Mouse (Mus musculus): ENCODE data around the gene Ahcy. TPM values are rescaled to one million over a fixed set of nuclear protein-coding genes. Genes with fewer than 3 reads are reported as not detected.

The Ahcy gene
- total and polyA plus RNA-seq, 2 experiments from 2014 or later = 18.7 to 52.2 TPM

DNA sequence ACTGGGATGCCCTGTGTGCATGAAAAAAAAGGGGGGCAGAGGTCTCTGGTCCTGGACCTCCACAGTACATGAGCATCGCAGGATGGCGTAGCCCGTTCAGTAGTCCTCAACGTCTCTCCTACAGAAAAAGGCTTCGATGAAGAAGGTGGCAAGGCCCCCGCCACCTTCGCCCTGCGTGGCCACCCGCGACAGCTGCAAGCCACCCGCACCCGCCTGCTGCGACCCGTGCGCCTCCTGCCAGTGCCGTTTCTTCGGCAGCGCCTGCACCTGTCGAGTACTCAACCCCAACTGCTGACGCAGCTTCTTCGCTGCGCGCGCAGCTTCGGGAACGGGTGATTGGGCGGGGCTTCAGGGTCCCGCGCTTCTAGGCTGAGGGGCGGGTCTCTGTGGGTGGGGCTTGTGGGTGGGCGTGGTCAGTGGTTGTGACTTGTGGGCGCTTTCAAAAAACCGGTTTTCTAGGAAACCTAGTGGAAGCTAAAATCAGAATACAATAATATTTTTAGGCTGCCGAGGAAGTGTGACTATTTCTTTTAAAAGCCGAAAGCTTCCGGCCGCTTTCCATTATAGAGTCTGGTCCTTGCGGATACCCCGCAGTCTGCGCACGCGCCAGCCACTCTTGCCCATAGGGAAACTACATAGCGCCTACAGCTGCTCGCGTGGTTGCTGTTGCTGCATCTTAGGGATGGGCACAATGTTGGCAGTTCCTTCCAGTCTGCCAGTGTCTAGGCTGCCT is 23.6 kb downstream of the Ahcy start:
- ATAC-seq (ENCODE audit: insufficient read depth, low read depth) = peak; percentile 92

DNA sequence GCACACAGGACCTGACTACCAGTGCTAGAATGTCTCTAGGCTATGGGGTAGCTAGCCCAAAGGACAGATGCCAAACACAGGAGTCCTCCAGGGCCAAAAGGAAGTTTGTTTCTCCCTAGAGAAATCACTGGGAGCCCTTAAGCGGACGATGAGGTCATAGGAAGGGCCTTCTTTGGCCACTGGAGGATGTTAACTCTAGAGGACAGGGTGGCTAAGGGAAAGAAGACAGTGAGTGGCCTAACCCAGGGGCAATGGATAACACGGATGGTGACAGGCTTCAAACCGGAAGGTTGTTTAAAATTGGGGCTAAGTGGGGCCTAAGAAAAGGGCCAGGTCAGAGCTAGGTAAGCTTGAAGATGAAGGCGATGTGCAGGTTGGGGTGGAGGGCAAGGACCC is 24.2 kb downstream of the Ahcy start:
- DNase-seq (ENCODE audit: low spot score) = no peak
- no peak for TF ChIP-seq CTCF (IDR thresholded peaks at IDR 0.05; ENCODE audit: low read depth)
- TF ChIP-seq EP300 (IDR thresholded peaks at IDR 0.05; ENCODE audit: low read depth) = no peak
- 17% methylated on average over 5 of the region's 5 CpGs for WGBS
- H3K9ac ChIP-seq (replicated peaks; ENCODE audit: low read depth, low read length) = peak overlapping the region; percentile 51
- peak overlapping the region; percentile 79 for H3K27ac ChIP-seq (ENCODE audit: low read depth)
- no peaks in the 10 kb centered on the region for H3K9me3 ChIP-seq (replicated peaks; ENCODE audit: control insufficient read depth, low read length)
- no peaks in the 10 kb centered on the region for H3K36me3 ChIP-seq (replicated peaks; ENCODE audit: control insufficient read depth, insufficient read depth, low read length)
- ATAC-seq (ENCODE audit: insufficient read depth, low read depth) = peak; percentile 25; the same call in 1 of the 2 replicates
- peak overlapping the region; percentile 60 for H3K4me3 ChIP-seq (ENCODE audit: low read depth, low read length)
- no peaks in the 10 kb centered on the region for H3K27me3 ChIP-seq (ENCODE audit: control insufficient read depth, insufficient read depth, low read length)
- peaks cover 17% of the 10 kb centered on the region; the same call in 1 of the 2 replicates for H3K4me1 ChIP-seq (ENCODE audit: control insufficient read depth, insufficient read depth)
- peak overlapping the region; percentile 93 for H3K4me2 ChIP-seq (ENCODE audit: low read depth, low read length)

More for the DNA sequence above, 23.6 kb downstream of the Ahcy start:
- Histone ChIP-seq H3K27ac (ENCODE audit: low read depth) (peak overlapping the region; percentile 79), H3K9ac (replicated peaks; ENCODE audit: low read depth, low read length) (peak overlapping the region; percentile 51), H3K4me2 (ENCODE audit: low read depth, low read length) (peak overlapping the region; percentile 93), H3K9me3 (replicated peaks; ENCODE audit: control insufficient read depth, low read length) (no peaks in the 10 kb centered on the region), H3K36me3 (replicated peaks; ENCODE audit: control insufficient read depth, insufficient read depth, low read length) (no peaks in the 10 kb centered on the region), H3K27me3 (ENCODE audit: control insufficient read depth, insufficient read depth, low read length) (no peaks in the 10 kb centered on the region), H3K4me1 (ENCODE audit: control insufficient read depth, insufficient read depth) (peaks cover 17% of the 10 kb centered on the region; the same call in 1 of the 2 replicates), H3K4me3 (ENCODE audit: low read depth, low read length) (peak overlapping the region; percentile 60)
- WGBS = under 1% methylated on average over 45 of the region's 45 CpGs
- TF ChIP-seq CTCF (IDR thresholded peaks at IDR 0.05; ENCODE audit: low read depth) (no peak), EP300 (IDR thresholded peaks at IDR 0.05; ENCODE audit: low read depth) (no peak)
- DNase-seq (ENCODE audit: low spot score) = peak; percentile 93

DNA sequence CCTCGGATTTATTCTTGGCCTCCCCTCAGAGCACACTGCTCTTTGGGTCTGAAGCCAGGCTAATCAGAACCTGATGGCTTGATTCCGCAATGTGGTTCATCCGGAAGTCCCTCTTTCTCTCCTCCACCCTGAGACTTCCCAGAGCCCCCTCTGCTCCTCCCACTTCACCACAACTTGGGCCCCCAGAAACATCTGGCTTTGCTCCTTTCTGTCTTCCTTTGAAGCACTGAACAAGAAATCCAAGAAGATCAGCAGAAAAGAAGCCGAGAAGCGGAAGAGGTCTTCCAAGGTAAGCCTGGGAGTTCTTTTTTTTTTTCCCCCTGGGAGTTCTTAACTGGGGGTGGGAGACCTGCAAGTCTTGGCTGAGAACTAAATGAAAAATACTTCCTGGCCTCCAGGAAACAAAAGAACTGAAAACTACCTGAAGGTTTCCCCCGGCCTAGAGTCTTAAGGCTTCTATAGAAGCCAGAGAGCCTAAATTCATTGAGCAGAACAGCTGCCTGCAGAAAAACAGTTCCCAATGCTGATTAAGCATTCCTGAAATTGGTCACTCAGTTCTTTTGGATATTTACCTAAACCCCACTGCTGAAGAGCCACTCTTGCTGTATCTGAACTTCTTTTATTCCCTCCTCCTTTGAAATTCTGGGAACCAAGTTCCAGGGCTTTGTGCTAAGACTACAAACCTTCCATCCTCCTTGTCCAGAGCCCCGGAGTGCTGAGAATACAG is 26.7 kb downstream of the Ahcy start:
- Histone ChIP-seq H3K9ac (replicated peaks; ENCODE audit: low read depth, low read length) (no peak overlapping the region), H3K36me3 (replicated peaks; ENCODE audit: control insufficient read depth, insufficient read depth, low read length) (no peaks in the 10 kb centered on the region), H3K9me3 (replicated peaks; ENCODE audit: control insufficient read depth, low read length) (no peaks in the 10 kb centered on the region), H3K4me1 (ENCODE audit: control insufficient read depth, insufficient read depth) (peaks cover 17% of the 10 kb centered on the region; the same call in 1 of the 2 replicates), H3K4me2 (ENCODE audit: low read depth, low read length) (no peak overlapping the region), H3K27me3 (ENCODE audit: control insufficient read depth, insufficient read depth, low read length) (no peaks in the 10 kb centered on the region), H3K27ac (ENCODE audit: low read depth) (no peak overlapping the region), H3K4me3 (ENCODE audit: low read depth, low read length) (no peak overlapping the region)
- DNase-seq (ENCODE audit: low spot score) (no peak), ATAC-seq (ENCODE audit: insufficient read depth, low read depth) (no peak)
- TF ChIP-seq EP300 (IDR thresholded peaks at IDR 0.05; ENCODE audit: low read depth) (no peak), CTCF (IDR thresholded peaks at IDR 0.05; ENCODE audit: low read depth) (no peak)
- WGBS = 58% methylated on average over 7 of the region's 7 CpGs

DNA sequence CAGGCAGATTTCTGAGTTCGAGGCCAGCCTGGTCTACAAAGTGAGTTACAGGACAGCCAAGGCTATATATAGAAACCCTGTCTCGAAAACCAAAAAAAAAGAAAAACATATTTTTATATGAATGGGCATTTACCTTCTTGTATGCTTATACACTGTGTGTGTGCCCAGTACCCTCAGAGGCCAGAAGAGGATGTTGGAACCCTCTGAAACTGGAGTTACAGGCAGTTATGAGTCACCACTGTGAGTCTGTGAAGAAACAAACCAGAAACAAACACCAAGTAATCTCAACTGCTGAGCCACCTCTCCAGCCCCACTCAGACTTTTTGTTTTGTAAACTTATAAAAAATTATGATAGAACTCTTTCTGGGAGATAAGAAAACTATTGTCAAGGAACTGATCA is 27.5 kb downstream of the Ahcy start:
- H3K9me3 ChIP-seq (replicated peaks; ENCODE audit: control insufficient read depth, low read length) = no peaks in the 10 kb centered on the region
- WGBS = 78% methylated on average over 2 of the region's 2 CpGs
- H3K4me1 ChIP-seq (ENCODE audit: control insufficient read depth, insufficient read depth) = peaks cover 14% of the 10 kb centered on the region; the same call in 1 of the 2 replicates
- no peak overlapping the region for H3K27ac ChIP-seq (ENCODE audit: low read depth)
- ATAC-seq (ENCODE audit: insufficient read depth, low read depth) (no peak), DNase-seq (ENCODE audit: low spot score) (no peak)
- H3K27me3 ChIP-seq (ENCODE audit: control insufficient read depth, insufficient read depth, low read length) = no peaks in the 10 kb centered on the region
- no peak overlapping the region for H3K4me3 ChIP-seq (ENCODE audit: low read depth, low read length)
- no peak overlapping the region for H3K4me2 ChIP-seq (ENCODE audit: low read depth, low read length)
- TF ChIP-seq CTCF (IDR thresholded peaks at IDR 0.05; ENCODE audit: low read depth) = no peak
- no peak for TF ChIP-seq EP300 (IDR thresholded peaks at IDR 0.05; ENCODE audit: low read depth)
- no peak overlapping the region for H3K9ac ChIP-seq (replicated peaks; ENCODE audit: low read depth, low read length)
- no peaks in the 10 kb centered on the region for H3K36me3 ChIP-seq (replicated peaks; ENCODE audit: control insufficient read depth, insufficient read depth, low read length)

DNA sequence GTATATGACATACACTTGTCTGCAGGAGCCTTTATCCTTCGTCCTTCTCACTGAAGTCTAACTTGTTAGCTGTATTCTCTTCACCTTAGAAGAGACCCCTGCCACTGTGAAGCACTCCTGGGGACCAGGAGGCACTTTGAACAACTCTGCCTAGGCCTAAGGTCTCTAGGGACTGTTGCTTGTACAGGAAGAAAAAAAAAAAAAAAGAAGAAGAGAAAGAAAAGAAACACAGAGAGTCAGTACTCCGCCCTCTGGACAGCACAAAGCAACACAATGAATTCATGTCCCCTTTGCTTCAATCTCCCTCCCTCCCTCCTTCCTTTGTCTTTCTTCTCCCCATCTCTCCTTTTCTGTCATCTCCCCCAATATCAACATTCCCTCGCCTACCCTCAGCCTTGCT is 29.2 kb downstream of the Ahcy start:
- Histone ChIP-seq H3K4me3 (ENCODE audit: low read depth, low read length) (no peak overlapping the region), H3K4me1 (ENCODE audit: control insufficient read depth, insufficient read depth) (peaks cover 2% of the 10 kb centered on the region; the same call in 1 of the 2 replicates), H3K36me3 (replicated peaks; ENCODE audit: control insufficient read depth, insufficient read depth, low read length) (no peaks in the 10 kb centered on the region), H3K9me3 (replicated peaks; ENCODE audit: control insufficient read depth, low read length) (no peaks in the 10 kb centered on the region), H3K27ac (ENCODE audit: low read depth) (no peak overlapping the region), H3K9ac (replicated peaks; ENCODE audit: low read depth, low read length) (no peak overlapping the region), H3K27me3 (ENCODE audit: control insufficient read depth, insufficient read depth, low read length) (no peaks in the 10 kb centered on the region), H3K4me2 (ENCODE audit: low read depth, low read length) (no peak overlapping the region)
- WGBS = 60% methylated on average over 3 of the region's 3 CpGs
- no peak for TF ChIP-seq EP300 (IDR thresholded peaks at IDR 0.05; ENCODE audit: low read depth)
- TF ChIP-seq CTCF (IDR thresholded peaks at IDR 0.05; ENCODE audit: low read depth) = no peak
- no peak for ATAC-seq (ENCODE audit: insufficient read depth, low read depth)
- DNase-seq (ENCODE audit: low spot score) = no peak
